Mouse (Mus musculus) splenic B cell, adult 2 months (primary cell): ENCODE results near the gene H1f0.

Experiments used
- DNase-seq: peaks from one replicate; pipeline ENCODE4 v3.0.0-alpha.2; 2011; ENCODE audit warnings: low read depth, low spot score
- H3K27me3 ChIP-seq: 2 replicates; pipeline ENCODE4 v1.6.1; 2012; ENCODE audit warnings: mild to moderate bottlenecking, low read length, moderate library complexity, mixed read lengths; ENCODE audit not compliant: control insufficient read depth, poor library complexity, insufficient read depth, severe bottlenecking
- H3K36me3 ChIP-seq: 2 replicates; pipeline ENCODE4 v1.6.1; 2012; ENCODE audit warnings: mild to moderate bottlenecking, low read length, moderate library complexity, mixed read lengths; ENCODE audit not compliant: control insufficient read depth, poor library complexity, insufficient read depth, severe bottlenecking

The H1f0 gene

DNA sequence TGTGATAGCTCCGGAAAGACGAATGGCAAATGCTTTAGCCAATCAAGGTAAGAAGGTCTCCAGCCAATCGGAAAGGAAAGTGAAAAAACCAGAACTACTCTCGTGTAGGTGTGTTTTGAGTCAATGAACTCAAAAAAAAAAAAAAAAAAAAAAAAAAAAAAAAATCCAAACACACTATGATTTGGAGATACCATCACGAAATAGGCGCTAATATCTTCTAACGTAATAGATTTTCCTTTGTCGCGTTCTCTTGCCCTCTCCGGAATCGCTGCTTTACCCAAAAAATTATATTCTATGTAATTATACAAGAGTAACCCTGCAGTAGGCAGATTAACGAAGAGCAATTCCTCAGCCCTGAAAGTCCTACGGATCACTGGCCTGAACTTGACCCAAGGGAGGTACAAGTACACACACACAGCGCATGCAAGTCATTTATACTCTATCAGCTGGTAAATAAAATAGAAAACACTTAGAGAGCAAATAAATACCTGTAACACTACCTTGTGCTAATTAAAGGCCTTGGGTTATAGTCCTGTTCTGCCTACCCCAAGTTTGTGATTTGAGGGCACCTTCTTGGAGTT lies 35.0 kb downstream of the H1f0 start:
- H3K36me3 ChIP-seq, result no peaks in the 10 kb centered on the region
- DNase-seq, result no peak
- H3K27me3 ChIP-seq, result no peaks in the 10 kb centered on the region

DNA sequence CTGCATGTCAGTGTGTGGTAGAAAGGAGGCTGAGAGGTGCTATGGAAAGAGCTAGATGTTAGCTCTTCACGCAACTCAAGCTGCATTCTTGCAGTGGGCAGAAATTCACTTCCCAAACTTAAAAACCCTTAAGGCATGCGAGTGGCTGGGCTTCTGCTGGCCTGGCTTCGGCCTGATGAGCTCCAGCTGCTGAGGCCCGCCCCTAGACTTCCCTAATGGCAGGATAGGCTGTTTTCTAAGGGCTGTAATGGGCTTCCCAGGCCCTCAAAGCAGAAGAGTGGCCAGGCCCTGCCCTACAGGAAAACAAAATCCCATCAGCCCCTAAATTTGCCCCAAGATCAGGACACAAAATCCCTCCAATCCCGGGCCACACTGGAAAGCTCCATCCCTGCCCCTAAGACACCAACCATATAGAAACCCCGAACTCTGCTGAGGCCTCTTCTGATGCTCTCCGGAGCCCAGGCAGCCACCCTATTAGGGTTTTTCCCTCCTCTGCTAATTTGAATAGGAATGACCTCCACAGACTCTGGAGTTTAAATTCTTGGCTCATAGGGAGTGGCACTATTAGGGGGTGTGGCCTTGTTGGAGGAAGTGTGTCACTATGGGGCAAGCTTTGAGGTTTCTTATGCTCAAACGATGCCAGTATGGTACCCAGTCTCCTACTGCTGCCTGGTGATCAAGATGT lies 37.0 kb downstream of the H1f0 start:
- no peaks in the 10 kb centered on the region for H3K27me3 ChIP-seq
- no peak for DNase-seq
- H3K36me3 ChIP-seq, result no peaks in the 10 kb centered on the region

DNA sequence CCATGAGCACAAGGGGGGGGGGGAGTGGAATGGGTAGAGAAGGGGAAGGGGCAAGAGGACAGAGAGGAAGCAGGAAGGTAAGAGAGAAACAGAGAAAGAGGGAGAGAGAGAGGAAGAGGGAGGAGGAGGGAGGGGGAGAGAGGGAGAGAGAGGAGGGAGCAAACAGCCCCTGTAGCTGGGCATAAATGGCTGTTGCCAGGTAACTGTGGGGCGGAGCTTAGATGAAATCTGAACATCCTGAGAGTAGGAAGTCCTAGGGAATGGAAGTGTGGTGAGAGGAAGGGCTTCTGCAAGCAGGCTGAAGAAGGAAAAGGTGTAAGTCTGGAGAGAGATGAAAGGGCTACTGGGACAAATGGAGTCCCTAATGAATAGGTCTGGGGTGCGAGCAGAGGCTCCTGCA lies 38.0 kb downstream of the H1f0 start:
- DNase-seq, result no peak
- Histone ChIP-seq H3K36me3 (no peaks in the 10 kb centered on the region), H3K27me3 (no peaks in the 10 kb centered on the region)

DNA sequence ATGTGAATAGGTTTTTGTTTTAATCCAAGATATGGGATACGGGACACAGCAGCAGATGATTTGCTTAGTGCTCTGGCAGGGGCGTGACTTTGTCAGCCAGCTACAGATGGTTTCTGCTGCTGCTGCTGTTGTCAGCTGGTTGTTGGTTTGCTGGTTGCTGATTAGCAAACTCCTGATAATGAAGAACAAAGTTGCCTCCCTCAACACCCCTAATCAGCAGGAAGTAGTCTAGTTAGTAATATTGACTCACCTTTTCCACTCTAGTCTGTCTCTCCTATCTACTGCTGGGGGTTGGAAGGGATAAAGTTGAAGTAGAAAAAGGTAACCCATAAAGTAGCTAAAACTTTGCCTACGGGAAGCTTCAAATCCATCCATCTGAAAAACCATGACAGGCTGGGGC lies 39.4 kb downstream of the H1f0 start:
- no peaks in the 10 kb centered on the region for H3K36me3 ChIP-seq
- no peaks in the 10 kb centered on the region for H3K27me3 ChIP-seq
- no peak for DNase-seq

DNA sequence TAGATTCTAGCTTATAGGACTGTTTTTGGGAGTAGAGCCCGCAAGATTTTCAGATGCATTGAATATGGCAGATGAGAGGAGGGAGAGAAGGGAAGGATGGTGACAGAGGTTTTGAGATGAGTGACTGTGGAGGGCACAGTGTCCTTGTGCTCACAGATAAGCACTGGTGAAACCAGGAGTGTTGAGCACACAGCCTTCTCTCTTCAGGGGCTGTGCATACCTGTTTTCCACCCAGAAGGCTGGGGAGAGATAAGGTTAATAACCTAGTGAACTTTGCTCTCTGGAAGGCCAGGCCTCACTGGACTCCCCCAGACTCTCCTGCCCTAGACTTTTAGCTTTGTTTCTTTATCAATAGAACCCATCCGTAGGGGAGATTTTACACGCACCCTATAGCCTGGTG lies 40.2 kb downstream of the H1f0 start:
- Histone ChIP-seq H3K36me3 (no peaks in the 10 kb centered on the region), H3K27me3 (no peaks in the 10 kb centered on the region)
- no peak for DNase-seq

DNA sequence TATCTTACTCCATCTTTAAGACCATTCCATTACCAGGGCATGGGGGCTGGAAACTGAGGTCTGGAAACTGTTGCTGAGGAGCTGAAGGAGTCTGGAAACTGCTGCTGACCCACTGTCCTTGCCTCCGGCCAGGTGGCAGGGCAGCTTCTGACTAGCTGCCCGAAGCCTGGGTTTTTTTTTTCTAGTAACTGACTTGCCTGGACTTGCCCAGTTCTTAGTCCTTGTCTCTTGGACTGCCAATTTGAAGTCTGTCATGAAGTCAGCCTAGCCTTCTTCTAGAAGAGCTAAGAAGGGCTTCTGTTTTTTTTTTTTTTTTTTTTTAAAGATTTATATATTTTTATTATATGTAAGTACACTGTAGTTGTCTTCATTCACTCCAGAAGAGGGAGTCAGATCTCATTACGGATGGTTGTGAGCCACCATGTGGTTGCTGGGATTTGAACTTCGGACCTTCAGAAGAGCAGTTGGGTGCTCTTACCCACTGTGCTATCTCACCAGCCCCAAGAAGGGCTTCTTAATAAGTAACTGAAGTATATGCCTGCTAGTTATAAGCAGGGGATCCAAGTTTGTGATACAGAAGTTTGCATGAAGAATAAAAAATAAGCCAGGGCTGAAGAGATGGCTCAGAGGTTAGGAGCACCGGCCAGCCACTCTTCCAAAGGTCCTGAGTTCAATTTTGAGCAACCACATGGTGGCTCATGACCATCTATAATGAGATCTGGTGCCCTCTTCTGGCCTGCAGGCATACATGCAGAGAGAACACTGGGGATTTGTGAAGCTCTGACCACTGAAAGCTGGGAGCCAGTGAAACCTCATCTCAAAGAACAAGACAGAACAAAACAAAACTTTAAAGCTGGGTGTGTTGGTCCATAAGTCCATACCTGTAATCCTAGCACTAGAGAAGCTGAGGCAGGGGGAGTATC lies 43.1 kb downstream of the H1f0 start:
- peak; percentile 60 for DNase-seq
- no peaks in the 10 kb centered on the region for H3K27me3 ChIP-seq
- no peaks in the 10 kb centered on the region for H3K36me3 ChIP-seq

DNA sequence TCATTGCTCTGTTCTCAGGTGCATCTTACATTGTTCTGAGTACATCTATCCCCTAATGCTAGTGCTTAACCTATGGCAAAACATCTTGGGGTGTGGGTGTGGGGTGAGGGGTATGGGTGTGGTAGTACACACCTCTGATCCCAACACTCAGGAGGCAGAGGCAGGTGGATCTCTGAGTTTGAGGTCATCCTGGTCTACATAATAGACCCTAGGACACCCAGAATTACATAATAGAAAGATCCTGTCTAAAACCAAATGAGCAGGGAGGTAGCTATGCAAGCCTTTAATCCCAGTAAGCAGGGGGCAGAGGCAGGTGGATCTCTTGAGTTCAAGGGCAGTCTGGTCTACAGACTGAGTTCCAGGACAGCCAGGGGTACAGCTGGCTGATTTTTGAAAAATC lies 45.5 kb downstream of the H1f0 start:
- DNase-seq, result no peak
- Histone ChIP-seq H3K27me3 (no peaks in the 10 kb centered on the region), H3K36me3 (peaks cover 3% of the 10 kb centered on the region; the same call in 1 of the 2 replicates)

DNA sequence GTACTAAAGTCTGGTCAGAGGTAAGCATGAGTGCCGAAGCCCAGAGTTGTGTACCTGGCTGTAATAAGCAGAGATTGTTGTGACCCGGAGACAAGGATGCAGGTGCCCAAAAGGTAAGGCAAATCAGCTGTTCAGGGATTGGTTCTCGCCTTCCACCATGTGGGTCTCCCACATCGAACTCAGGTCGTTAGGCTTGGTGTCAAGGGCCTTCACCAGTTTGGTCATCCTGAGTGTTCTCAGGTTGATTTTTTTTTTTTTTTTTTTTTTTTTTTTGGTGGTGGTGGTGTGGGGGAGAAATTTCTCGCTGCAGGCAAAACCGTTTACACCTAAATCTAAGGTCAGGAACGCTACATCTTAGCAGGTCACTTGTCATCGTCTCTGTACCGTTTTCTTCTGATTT lies 46.2 kb downstream of the H1f0 start:
- H3K36me3 ChIP-seq, result peaks cover 5% of the 10 kb centered on the region
- no peaks in the 10 kb centered on the region for H3K27me3 ChIP-seq
- DNase-seq, result no peak

DNA sequence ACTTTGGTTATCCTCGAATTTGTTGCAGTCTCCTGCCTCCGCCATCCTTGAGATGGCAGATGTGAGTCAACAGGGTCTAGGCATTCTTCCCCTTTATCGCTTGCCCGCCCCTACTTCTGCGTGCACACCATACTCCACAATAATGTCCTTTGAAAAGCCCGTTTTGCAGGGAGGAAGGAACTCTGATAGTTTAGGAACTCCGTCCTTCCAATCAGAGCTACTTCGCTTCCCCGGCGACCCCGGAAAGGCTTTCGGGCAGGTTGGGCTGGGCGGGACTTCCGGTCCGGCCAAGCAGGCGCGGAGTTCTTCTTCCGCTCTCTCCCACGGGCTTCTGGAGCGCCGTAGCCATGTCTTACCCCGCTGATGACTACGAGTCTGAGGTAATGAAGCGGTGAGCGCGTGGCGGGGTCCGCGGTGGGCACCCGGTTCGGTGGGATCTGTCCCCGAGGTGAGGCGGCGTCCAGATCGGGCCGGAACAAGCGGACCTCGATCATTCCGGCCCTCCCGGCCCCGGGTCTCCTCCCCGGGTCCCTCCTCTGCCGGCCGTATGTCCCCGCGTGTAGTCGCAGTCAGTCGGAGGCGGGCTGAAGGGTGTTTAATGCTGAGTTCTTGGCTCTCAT lies 46.8 kb downstream of the H1f0 start, which contains the start of gene Eif3l:
Gene Eif3l (plus strand): TSS at position 267 of the 620 bp plus-strand sequence.
- H3K27me3 ChIP-seq, result no peaks in the 10 kb centered on the region
- peaks cover 10% of the 10 kb centered on the region for H3K36me3 ChIP-seq
- DNase-seq, result peak; percentile 85

DNA sequence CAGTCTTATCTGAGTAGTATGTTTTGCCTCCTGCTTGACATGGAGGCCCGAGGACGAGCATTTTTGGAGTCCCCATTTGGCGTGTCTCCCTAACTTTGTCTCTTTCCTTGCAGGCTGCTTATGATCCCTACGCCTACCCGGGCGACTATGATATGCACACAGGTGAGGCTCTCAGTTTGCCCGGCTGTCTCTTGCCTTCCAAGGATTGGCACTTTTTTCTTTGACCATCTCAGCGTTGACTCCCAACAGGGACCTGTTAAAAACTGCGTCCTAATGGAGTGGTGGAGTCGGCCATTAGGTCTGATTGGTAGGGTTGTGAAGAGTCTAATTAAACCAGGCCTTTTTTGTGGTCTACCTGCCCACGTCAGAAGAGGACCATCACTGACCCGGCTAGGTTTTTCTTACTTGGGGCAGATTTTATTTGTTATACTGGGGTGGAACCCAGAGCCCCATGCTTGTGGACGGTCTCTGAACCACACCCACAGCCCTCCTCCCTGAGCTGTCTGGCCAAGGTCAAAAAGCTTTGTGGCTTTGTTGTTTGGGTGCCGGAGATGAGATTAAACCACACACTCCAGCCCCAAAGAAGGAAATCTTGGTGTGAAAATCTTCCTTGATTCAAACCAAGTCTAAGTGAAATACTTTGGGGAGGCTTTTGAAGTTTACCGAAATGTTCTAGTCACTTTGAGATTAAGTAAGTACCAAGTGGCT lies 47.6 kb downstream of the H1f0 start:
- Histone ChIP-seq H3K36me3 (peaks cover 10% of the 10 kb centered on the region), H3K27me3 (no peaks in the 10 kb centered on the region)
- no peak for DNase-seq

DNA sequence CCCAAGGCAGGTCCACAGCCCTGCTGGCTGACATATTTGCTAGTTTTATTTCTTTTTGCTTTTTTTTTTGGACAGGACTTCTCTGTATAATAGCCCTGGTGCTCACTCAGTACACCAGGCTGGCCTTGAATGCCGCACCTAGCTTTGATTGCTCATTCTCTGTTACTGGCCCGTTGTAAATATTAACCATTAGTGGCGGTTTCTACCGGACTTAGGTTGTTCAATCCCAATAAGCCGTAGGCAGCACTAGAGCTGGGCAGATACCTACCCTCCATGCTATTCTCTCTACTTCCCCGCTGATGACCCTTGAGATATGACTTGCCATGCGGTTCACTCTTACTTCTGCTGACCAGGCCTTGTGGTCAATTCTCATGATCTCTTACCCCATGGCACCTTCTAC lies 51.3 kb downstream of the H1f0 start:
- peaks cover 23% of the 10 kb centered on the region for H3K36me3 ChIP-seq
- no peaks in the 10 kb centered on the region for H3K27me3 ChIP-seq
- DNase-seq, result no peak
